Mouse (Mus musculus) olfactory bulb, adult 2 months (tissue): Measurements from ENCODE around the gene Fam71b. TPM values are rescaled to one million over a fixed set of nuclear protein-coding genes. Genes with fewer than 3 reads are reported as not detected.

ENCODE experiments used
- H3K27ac ChIP-seq: fragments of 200-500 bp; 2 replicates; pipeline ENCODE4 v1.5.1; 2012; ENCODE audit warnings: low read depth, low read length; ENCODE audit not compliant: insufficient read depth
- H3K4me1 ChIP-seq: fragments of 200-500 bp; 2 replicates; pipeline ENCODE4 v1.6.1; 2012; ENCODE audit warnings: low read length; ENCODE audit not compliant: control insufficient read depth, insufficient read depth
- H3K4me3 ChIP-seq: fragments of 200-500 bp; 2 replicates; pipeline ENCODE4 v1.5.1; 2012; ENCODE audit warnings: mild to moderate bottlenecking, low read depth, low read length, moderate library complexity; ENCODE audit not compliant: insufficient read depth
- CTCF ChIP-seq: fragments of 200-500 bp; IDR thresholded peaks from 2 replicates; pipeline ENCODE4 v1.5.1; 2012; ENCODE audit warnings: low read depth, mild to moderate bottlenecking, low read length, moderate library complexity; ENCODE audit not compliant: insufficient read depth
- POLR2A ChIP-seq: fragments of 200-500 bp; IDR thresholded peaks from 2 replicates; pipeline ENCODE4 v1.6.1; 2012; ENCODE audit warnings: mild to moderate bottlenecking, low read depth, low read length, moderate library complexity; ENCODE audit not compliant: insufficient read depth
- WGBS: fragments of 180-500 bp; shearing (Covaris S2); methylation state at CpG from one replicate; pipeline ENCODE4 v1.1.7; 2018; 5-methylcytosine and 5-hydroxymethylcytosine counted together
- polyA plus RNA-seq: library from polyadenylated mRNA; stranded (reverse); fragments of >200 nt; gene quantifications from 2 replicates; pipeline ENCODE4 v1.2.4, GENCODE M21; 2012; ENCODE audit warnings: low replicate concordance; ENCODE audit not compliant: missing spikeins, insufficient read depth, insufficient read length

The Fam71b gene
- not detected in 2 replicates for polyA plus RNA-seq

DNA sequence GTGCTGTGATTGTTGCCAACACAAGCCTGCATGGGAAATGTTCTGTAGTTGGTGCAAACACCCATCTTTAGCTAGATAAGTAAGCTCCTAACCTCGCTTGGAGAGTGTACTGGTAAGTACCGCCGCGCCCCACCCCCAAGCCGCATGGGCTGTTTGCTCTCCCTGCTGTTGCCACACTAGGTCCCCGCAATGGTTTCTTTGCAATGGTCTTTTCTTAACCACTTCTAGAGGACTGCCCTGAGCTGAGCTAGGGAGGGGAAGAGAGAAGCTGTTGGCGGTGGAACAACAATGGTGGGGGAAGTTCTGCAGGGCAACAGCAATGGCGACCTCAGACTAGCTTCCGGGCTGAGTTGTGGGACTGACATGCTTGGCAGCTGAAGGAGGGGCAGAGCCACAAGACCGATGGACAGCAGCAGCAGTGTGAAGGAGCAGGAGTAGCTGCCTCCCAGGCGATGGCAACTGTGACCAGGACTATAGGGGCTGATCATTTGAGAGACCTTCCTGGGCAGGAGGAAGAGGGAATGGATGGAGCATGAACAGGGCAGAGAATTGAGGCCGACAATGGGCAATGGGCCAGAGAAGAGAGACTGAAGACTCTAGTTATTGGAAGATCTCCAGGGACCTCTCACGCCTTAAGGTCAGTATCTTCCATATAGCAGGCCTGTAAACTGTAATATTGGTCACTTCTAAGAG lies at the start of gene Fam71b:
Gene Fam71b, plus strand, starts transcription at position 393 of the 693 bp plus-strand sequence.
- Histone ChIP-seq H3K4me3 (no peak within 1 kb of the TSS), H3K27ac (no peak within 1 kb of the TSS), H3K4me1 (no peaks in the 10 kb centered on the region)
- WGBS, result 83% methylated on average over 13 of the region's 13 CpGs
- no peak for TF ChIP-seq POLR2A
- TF ChIP-seq CTCF, result no peak

DNA sequence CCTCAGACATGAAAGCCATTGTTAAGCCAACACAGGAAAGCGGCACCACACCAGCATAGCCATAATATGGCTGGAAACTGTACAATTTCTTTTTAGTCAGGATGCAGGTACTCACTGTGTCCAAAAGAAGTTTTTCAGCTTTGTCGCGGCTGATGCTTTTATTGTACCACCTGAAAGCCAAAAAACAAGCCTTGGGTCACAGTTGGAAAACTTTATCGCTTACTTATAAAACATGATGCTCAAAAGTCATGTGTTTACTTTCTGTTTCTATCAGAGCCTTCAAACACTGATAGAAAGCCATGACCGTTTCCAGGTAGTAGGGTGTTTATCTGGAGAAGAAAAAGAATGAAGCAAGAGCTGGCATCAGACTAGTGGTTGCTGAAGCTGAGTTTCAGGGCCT lies 48.6 kb upstream of the Fam71b start:
- H3K4me3 ChIP-seq, result no peak overlapping the region
- H3K4me1 ChIP-seq, result no peaks in the 10 kb centered on the region
- WGBS, result 89% methylated on average over 5 of the region's 5 CpGs
- no peak overlapping the region for H3K27ac ChIP-seq
- TF ChIP-seq CTCF (no peak), POLR2A (no peak)

DNA sequence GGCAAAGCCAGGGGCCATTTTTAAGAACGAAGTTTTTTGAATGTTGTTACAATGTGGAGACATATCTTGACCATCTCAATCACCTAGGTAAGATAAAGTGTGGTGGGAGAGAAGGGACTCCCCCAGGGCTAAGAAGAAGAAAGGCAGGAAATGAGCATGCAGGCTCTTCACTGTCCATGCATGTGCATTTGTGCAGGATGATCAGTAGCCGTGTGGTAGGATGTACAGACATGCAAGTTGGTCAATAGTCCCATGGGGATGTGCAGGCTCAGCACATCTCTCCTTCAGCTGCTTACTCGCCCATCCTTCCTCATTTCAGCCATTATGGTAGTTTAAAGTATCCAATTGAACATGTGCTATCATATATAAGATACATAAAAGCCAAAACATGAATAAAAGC lies 47.9 kb upstream of the Fam71b start:
- Histone ChIP-seq H3K27ac (no peak overlapping the region), H3K4me1 (no peaks in the 10 kb centered on the region), H3K4me3 (no peak overlapping the region)
- TF ChIP-seq POLR2A, result no peak
- no peak for TF ChIP-seq CTCF
- WGBS, result 91% methylated on average over 3 of the region's 3 CpGs

DNA sequence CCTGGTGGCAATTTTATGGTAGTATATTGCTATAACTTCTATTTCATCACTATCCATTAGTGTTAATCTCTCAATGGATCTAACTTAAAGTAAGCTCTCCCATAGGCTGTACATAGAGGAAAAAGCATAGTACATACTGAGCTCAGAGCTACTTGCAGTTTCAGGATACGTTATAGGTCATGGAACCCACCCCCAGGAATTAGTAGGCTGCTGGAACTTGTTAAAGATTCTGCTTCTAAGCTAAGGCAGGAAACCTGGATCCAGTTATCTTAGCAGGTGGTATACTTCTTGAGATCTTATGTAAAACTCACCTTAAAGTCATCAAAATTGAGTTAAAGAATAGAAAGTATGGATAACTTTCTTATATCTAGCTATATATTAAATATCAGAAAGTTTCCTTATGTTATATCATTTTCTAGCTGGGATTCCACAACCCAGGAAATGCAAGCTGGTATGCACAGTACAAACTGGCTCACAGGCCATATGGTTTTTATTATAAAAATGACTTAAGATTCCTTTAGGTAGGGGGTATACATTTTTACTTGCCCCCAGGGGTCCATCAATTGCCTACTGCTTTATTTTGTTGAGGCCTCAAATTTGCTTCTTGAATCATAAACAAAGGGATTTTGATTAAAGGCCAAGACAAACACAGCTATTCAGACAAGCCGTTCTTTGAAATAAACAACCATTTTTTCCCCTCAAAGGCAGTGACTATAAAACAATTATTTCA lies 46.5 kb upstream of the Fam71b start:
- no peaks in the 10 kb centered on the region for H3K4me1 ChIP-seq
- H3K4me3 ChIP-seq, result no peak overlapping the region
- TF ChIP-seq CTCF, result no peak
- no peak for TF ChIP-seq POLR2A
- WGBS, result 59% methylated on average over 2 of the region's 2 CpGs
- no peak overlapping the region for H3K27ac ChIP-seq

DNA sequence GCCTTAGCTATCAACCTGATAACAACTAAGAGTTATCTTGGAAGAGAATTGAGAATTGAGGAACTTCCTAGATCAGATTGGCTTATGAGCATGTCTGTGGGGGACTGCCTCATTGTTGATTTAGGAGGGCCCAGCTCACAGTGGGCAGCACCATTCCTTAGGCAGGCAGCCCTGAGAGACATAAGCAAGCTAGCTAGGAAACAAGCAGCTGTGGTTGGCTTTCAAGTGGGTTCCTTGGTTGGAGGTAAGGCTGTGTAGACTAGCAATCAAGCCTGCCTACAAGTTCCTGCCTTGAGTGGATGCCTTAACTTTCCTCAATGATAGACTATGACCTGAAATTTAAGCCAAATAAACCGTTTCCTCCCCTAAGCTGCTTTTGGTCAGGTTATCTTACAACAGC lies 38.0 kb upstream of the Fam71b start:
- TF ChIP-seq CTCF (no peak), POLR2A (no peak)
- Histone ChIP-seq H3K4me3 (no peak overlapping the region), H3K4me1 (no peaks in the 10 kb centered on the region), H3K27ac (no peak overlapping the region)
- 85% methylated on average over 1 of the region's 1 CpGs for WGBS

DNA sequence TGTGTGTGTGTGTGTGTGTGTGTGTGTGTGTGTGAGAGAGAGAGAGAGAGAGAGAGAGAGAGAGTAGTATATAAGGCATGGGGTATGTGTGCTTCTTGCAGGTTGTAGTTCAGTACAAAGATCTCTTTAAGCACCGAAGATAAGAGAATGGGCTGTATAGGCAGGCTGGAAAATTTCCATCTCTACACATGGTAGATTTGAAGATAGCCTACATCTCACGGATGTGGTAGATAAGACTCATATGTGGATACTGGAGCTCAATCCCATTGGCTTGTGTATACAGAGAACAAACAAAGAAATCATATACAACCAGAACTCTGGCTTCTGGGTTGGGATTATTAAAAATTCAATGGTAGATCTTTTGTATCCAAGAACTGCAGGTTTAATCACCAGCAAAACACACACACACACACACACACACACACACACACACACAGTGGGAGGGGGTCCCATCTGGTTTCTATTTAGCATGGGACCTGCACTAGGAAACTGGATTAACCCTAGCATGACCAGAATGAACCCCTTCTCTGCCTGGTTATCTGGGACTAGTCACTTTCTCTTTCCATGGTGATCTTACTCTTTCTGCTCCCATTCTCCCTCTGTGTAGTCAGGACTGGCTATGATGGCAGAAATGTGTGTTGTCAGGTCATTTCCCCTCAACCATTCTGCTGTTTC lies 35.2 kb upstream of the Fam71b start:
- TF ChIP-seq POLR2A, result no peak
- TF ChIP-seq CTCF, result no peak

DNA sequence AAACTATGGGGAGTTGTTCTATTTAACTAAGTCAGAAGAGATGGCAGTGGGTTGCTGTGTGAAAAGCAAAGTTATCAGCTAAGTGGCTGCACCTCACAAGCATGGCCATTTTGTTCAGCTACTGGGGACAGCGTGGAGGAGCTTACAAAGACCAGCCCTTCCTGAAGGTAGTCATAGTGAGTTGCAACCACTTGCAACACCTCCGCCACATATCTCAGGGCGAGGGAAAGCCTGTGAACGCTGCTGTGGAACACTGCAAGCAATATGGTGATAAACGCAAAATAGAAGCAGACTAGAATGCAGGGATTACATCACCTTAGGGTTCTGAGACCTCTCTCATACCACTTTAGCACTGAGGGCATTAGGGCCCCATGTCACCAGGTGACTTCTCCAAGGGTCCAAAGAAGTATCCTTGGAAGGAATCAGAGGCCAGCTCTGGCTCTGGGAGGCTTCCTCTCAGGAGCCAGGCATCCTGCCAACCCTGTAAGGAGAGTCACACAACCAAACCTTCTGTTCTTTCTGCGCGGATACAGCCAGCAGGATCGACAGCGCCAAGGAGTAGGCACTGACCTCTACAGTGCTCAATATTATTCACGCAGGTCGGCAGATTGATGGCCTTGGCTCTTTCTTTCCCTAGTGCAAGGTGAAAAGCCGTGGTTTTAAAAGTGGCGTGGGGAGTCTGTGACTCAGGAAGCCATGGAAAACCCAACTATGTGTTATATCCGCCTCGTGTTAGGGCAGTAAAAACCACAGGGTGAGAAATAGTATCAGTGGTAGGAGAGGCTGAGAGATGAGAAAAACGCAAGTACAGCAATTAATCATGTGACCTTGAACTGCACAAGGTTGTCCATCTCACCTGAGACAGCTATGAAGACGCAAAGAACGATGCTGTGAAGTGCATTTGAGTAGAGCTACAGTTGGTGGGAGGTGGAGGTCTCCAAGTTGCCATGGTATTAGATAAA lies 34.0 kb upstream of the Fam71b start:
- TF ChIP-seq POLR2A (no peak), CTCF (no peak)

More for the DNA sequence above, 35.2 kb upstream of the Fam71b start:
- 87% methylated on average over 2 of the region's 2 CpGs for WGBS
- no peak overlapping the region for H3K27ac ChIP-seq
- no peak overlapping the region for H3K4me3 ChIP-seq
- no peaks in the 10 kb centered on the region for H3K4me1 ChIP-seq

DNA sequence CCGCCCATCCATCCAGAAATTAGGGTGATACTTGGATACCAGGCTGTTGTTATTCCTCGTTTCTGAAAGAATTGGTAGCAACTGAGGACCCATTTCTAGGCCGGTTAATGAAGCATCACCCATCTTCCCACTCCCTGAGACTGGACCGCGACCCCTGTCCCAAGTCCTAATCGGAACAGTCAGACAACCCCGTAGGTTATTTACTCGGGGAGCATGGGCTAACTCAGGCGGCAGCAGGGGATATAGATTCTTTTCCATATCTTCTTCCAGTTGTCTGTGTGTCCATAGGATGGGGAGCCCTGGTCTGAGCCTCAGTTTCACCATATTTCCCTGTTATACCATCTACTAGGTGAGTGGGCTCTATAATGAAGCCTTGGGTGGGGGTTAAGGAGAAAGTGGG lies 32.5 kb upstream of the Fam71b start:
- WGBS, result 99% methylated on average over 9 of the region's 9 CpGs
- Histone ChIP-seq H3K4me1 (no peaks in the 10 kb centered on the region), H3K27ac (no peak overlapping the region), H3K4me3 (no peak overlapping the region)
- TF ChIP-seq POLR2A (no peak), CTCF (no peak)

More for the DNA sequence above, 34.0 kb upstream of the Fam71b start:
- Histone ChIP-seq H3K4me3 (no peak overlapping the region), H3K4me1 (no peaks in the 10 kb centered on the region), H3K27ac (no peak overlapping the region)
- WGBS, result 66% methylated on average over 18 of the region's 18 CpGs
